Mouse (Mus musculus): ENCODE data around the gene Gm47985. TPM values are rescaled to one million over a fixed set of nuclear protein-coding genes. Genes with fewer than 3 reads are reported as not detected.
"Not testable (repeated sequence)": the region's sequence is repeated elsewhere in the genome, so short reads cannot be mapped to it uniquely, and the experiment has no call there.

Gene Gm47985
- total and polyA plus RNA-seq, 3 experiments, result 0.19 to 0.25 TPM; not detected in 1

DNA sequence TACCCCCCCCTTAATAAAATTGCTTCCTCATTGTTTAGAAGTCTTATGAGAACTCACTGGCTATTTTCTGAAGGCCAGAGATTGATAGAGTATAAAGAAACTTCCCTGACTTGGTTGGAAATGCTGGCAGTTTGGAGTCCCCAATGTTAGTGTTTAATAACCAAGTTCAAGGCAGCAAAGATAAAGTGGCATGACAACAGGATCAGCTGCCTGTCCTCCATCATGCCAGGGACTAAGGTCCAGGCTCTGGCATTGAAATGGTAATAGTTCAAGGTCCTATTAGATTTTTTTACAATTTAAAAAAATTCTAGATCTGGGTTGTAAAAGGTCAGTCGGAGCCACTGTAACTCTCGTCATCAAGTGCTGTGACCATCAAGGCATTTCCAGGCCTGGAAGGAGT is 31.2 kb upstream of the Gm47985 start:
- no peak overlapping the region for H3K27ac ChIP-seq (ENCODE audit: control insufficient read depth, low read depth, low read length)
- H3K4me1 ChIP-seq (ENCODE audit: control insufficient read depth in 1 of 2, insufficient read depth in 2 of 2, low read length in 2 of 2), result peaks cover 0 to 7% of the 10 kb centered on the region in 2 experiments; a peak in 3 of 4 replicates
- H3K79me2 ChIP-seq (ENCODE audit: control insufficient read depth, insufficient read depth, low read length, poor library complexity), result no peaks in the 10 kb centered on the region
- no peaks in the 10 kb centered on the region for H3K9me3 ChIP-seq (replicated peaks; ENCODE audit: insufficient read depth, low read length)
- no peak overlapping the region for H3K4me3 ChIP-seq (ENCODE audit: control insufficient read depth in 1 of 2, insufficient read depth in 1 of 2, low read depth in 2 of 2, low read length in 2 of 2)
- H3K27me3 ChIP-seq (ENCODE audit: control insufficient read depth in 1 of 2, insufficient read depth in 2 of 2, low read length in 2 of 2), result no peaks in the 10 kb centered on the region
- H3K36me3 ChIP-seq (ENCODE audit: control insufficient read depth in 1 of 2, insufficient read depth in 2 of 2, low read length in 2 of 2), result no peaks in the 10 kb centered on the region; a peak in 2 of 4 replicates
- no peak for DNase-seq (ENCODE audit: low read depth, low spot score)
- TF ChIP-seq MXI1 (IDR thresholded peaks at IDR 0.05; ENCODE audit: low read depth, low read length) (no peak), MYB (IDR thresholded peaks at IDR 0.05; ENCODE audit: low read depth, low read length) (no peak), E2F4 (IDR thresholded peaks at IDR 0.05; ENCODE audit: borderline replicate concordance, low read depth, low read length) (no peak), POLR2A (IDR thresholded peaks at IDR 0.05; ENCODE audit: control insufficient read depth in 1 of 2, insufficient read depth in 1 of 2, low read depth in 1 of 2, low read length in 2 of 2, poor library complexity in 1 of 2) (no peak), CHD2 (IDR thresholded peaks at IDR 0.05; ENCODE audit: low read length) (no peak), POLR2AphosphoS5 (IDR thresholded peaks at IDR 0.05; ENCODE audit: borderline replicate concordance, low read depth, low read length) (no peak), GABPA (IDR thresholded peaks at IDR 0.05; ENCODE audit: low read depth, low read length) (no peak), ELF1 (IDR thresholded peaks at IDR 0.05; ENCODE audit: low read depth, low read length) (no peak), MAZ (IDR thresholded peaks at IDR 0.05; ENCODE audit: low read depth, low read length) (no peak), HCFC1 (IDR thresholded peaks at IDR 0.05; ENCODE audit: low read depth, low read length) (no peak)
- H3K9ac ChIP-seq (ENCODE audit: control insufficient read depth, low read depth, low read length, poor library complexity, severe bottlenecking), result no peak overlapping the region

GRCm38 (mm10) chr1:151153056-151153652 is 29.2 kb upstream of the Gm47985 start:
- DNase-seq (ENCODE audit: low read depth, low spot score), result peak; percentile 44
- Histone ChIP-seq H3K27me3 (ENCODE audit: control insufficient read depth in 1 of 2, insufficient read depth in 2 of 2, low read length in 2 of 2) (no peaks in the 10 kb centered on the region), H3K9ac (ENCODE audit: control insufficient read depth, low read depth, low read length, poor library complexity, severe bottlenecking) (no peak overlapping the region), H3K79me2 (ENCODE audit: control insufficient read depth, insufficient read depth, low read length, poor library complexity) (no peaks in the 10 kb centered on the region), H3K9me3 (replicated peaks; ENCODE audit: insufficient read depth, low read length) (no peaks in the 10 kb centered on the region), H3K36me3 (ENCODE audit: control insufficient read depth in 1 of 2, insufficient read depth in 2 of 2, low read length in 2 of 2) (peaks cover 0 to 9% of the 10 kb centered on the region in 2 experiments; a peak in 2 of 4 replicates), H3K4me3 (ENCODE audit: control insufficient read depth in 1 of 2, insufficient read depth in 1 of 2, low read depth in 2 of 2, low read length in 2 of 2) (no peak overlapping the region), H3K27ac (ENCODE audit: control insufficient read depth, low read depth, low read length) (no peak overlapping the region), H3K4me1 (ENCODE audit: control insufficient read depth in 1 of 2, insufficient read depth in 2 of 2, low read length in 2 of 2) (peaks cover 6 to 15% of the 10 kb centered on the region in 2 experiments)
- peak; percentile 63 to 73 for TF ChIP-seq EP300 (IDR thresholded peaks at IDR 0.05; ENCODE audit: low read depth in 1 of 2, low read length in 2 of 2)
- peak; percentile 43; the same call in 1 of the 2 replicates for TF ChIP-seq BHLHE40 (IDR thresholded peaks at IDR 0.05; ENCODE audit: borderline replicate concordance, low read depth, low read length)
- TF ChIP-seq MXI1 (IDR thresholded peaks at IDR 0.05; ENCODE audit: low read depth, low read length), result no peak
- TF ChIP-seq USF2 (IDR thresholded peaks at IDR 0.05; ENCODE audit: borderline replicate concordance in 1 of 2, insufficient read depth in 1 of 2, low read depth in 1 of 2, low read length in 2 of 2), result no peak
- TF ChIP-seq TCF12 (IDR thresholded peaks at IDR 0.05; ENCODE audit: low read depth, low read length), result 0 out of 2 replicates have a peak, but pooled peaks have one; percentile 43
- TF ChIP-seq ETS1 (IDR thresholded peaks at IDR 0.05; ENCODE audit: low read depth, low read length), result peak; percentile 70
- TF ChIP-seq GATA1 (IDR thresholded peaks at IDR 0.05; ENCODE audit: low read depth, low read length), result no peak
- peak; percentile 31; the same call in 1 of the 2 replicates for TF ChIP-seq SIN3A (IDR thresholded peaks at IDR 0.05; ENCODE audit: low read length)
- TF ChIP-seq ZMIZ1 (IDR thresholded peaks at IDR 0.05; ENCODE audit: low read depth, low read length), result no peak
- TF ChIP-seq GABPA (IDR thresholded peaks at IDR 0.05; ENCODE audit: low read depth, low read length), result no peak

- H3K36me3 ChIP-seq (ENCODE audit: control insufficient read depth in 1 of 2, insufficient read depth in 2 of 2, low read length in 2 of 2); H3K27me3 ChIP-seq (ENCODE audit: control insufficient read depth in 1 of 2, insufficient read depth in 2 of 2, low read length in 2 of 2): not testable (repeated sequence)
- peaks cover 6 to 15% of the 10 kb centered on the region in 2 experiments for H3K4me1 ChIP-seq (ENCODE audit: control insufficient read depth in 1 of 2, insufficient read depth in 2 of 2, low read length in 2 of 2)
Observed at GRCm38 (mm10) chr1:151154131-151154530, 28.2 kb upstream of the Gm47985 start.

More at GRCm38 (mm10) chr1:151154131-151154530, 28.2 kb upstream of the Gm47985 start:
- H3K79me2 ChIP-seq (ENCODE audit: control insufficient read depth, insufficient read depth, low read length, poor library complexity); H3K9ac ChIP-seq (ENCODE audit: control insufficient read depth, low read depth, low read length, poor library complexity, severe bottlenecking); H3K9me3 ChIP-seq (replicated peaks; ENCODE audit: insufficient read depth, low read length); DNase-seq (ENCODE audit: low read depth, low spot score); H3K27ac ChIP-seq (ENCODE audit: control insufficient read depth, low read depth, low read length); H3K4me3 ChIP-seq (ENCODE audit: control insufficient read depth in 1 of 2, insufficient read depth in 1 of 2, low read depth in 2 of 2, low read length in 2 of 2): not testable (repeated sequence)
